Mouse (Mus musculus) hindbrain, embryonic 16.5 days (tissue): ENCODE results near the gene Rrm1. TPM values are rescaled to one million over a fixed set of nuclear protein-coding genes. Genes with fewer than 3 reads are reported as not detected.

ENCODE experiments used
- ATAC-seq: fragments of 200-750 bp; cut with Nextera tagmentation; 2 replicates; pipeline ENCODE4 v1.8.0; 2017; ENCODE audit warnings: moderate TSS enrichment, moderate library complexity
- H3K27ac ChIP-seq: fragments of 300-500 bp; sonication (generic); 2 replicates; pipeline ENCODE4 v1.5.1; 2014; ENCODE audit warnings: low read depth, mild to moderate bottlenecking, control low read depth, low read length, moderate library complexity
- H3K27me3 ChIP-seq: fragments of 300-500 bp; sonication (generic); replicated peaks from 2 replicates; pipeline ENCODE4 v1.6.1; 2014; ENCODE audit warnings: low read length; ENCODE audit not compliant: control insufficient read depth, insufficient read depth
- H3K36me3 ChIP-seq: fragments of 300-500 bp; sonication (generic); 2 replicates; pipeline ENCODE4 v1.6.1; 2014; ENCODE audit warnings: mild to moderate bottlenecking, low read length, moderate library complexity, mixed read lengths; ENCODE audit not compliant: control insufficient read depth, insufficient read depth
- H3K4me1 ChIP-seq: fragments of 300-500 bp; sonication (generic); 2 replicates; pipeline ENCODE4 v1.6.1; 2014; ENCODE audit warnings: low read depth, low read length; ENCODE audit not compliant: control insufficient read depth, insufficient read depth
- H3K4me2 ChIP-seq: fragments of 300-500 bp; sonication (generic); 2 replicates; pipeline ENCODE4 v1.6.1; 2014; ENCODE audit warnings: mild to moderate bottlenecking, low read length, control low read depth, moderate library complexity
- H3K4me3 ChIP-seq: fragments of 300-500 bp; sonication (generic); 2 replicates; pipeline ENCODE4 v1.5.1; 2014; ENCODE audit warnings: mild to moderate bottlenecking, low read length, control low read depth, moderate library complexity
- H3K9ac ChIP-seq: fragments of 300-500 bp; sonication (generic); 2 replicates; pipeline ENCODE4 v1.6.1; 2014; ENCODE audit warnings: low read depth, mild to moderate bottlenecking, control low read depth, low read length, moderate library complexity
- H3K9me3 ChIP-seq: fragments of 300-500 bp; sonication (generic); 2 replicates; pipeline ENCODE4 v1.6.1; 2014; ENCODE audit warnings: mild to moderate bottlenecking, low read length, moderate library complexity; ENCODE audit not compliant: control insufficient read depth
- WGBS: fragments of 180-500 bp; shearing (Covaris S2); extraction: QIAGEN DNeasy Blood & Tissue Kit; methylation state at CpG from one replicate; pipeline ENCODE4 v1.1.7; 2014; 5-methylcytosine and 5-hydroxymethylcytosine counted together
- polyA plus RNA-seq: library from polyadenylated mRNA; unstranded; fragments of >200 nt; fragmentation: Nextera tagmentation; extraction: Ambion mirVana; gene quantifications from 2 replicates; pipeline ENCODE4 v1.2.1, GENCODE M21; 2015

Rrm1 gene
- polyA plus RNA-seq, 1 experiment from 2014 or later = 48.8 TPM

- Histone ChIP-seq H3K36me3 (peaks cover 34% of the 10 kb centered on the region), H3K4me2 (no peak overlapping the region)
- 82% methylated on average over 5 of the region's 5 CpGs for WGBS
Observed at GRCm38 (mm10) chr7:102458618-102459380, 17.3 kb downstream of the Rrm1 start.

DNA sequence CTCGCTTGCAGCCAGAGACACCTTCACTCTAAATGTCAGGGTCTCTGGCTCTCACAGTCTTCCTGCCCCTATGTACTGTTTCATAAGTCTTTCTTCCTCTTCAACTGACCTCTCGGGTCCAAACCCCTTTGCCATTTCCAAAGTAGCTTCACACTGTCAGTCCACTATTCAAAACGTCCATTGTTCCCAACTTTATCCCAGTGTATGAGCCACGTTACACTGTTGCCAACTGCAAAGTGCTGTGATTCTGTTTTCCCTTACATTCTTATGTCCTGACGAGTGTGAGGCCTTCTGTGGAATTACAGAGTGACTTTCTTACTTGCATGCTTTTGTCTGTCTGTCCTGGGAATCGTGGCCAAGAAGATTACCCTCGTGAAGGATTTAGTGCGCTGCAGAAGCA, 26.1 kb downstream of the Rrm1 start:
- no peak for ATAC-seq
- 90% methylated on average over 8 of the region's 8 CpGs for WGBS
- H3K9me3 ChIP-seq = no peaks in the 10 kb centered on the region
- H3K4me3 ChIP-seq = no peak overlapping the region
- no peak overlapping the region for H3K27ac ChIP-seq
- peaks cover 35% of the 10 kb centered on the region for H3K36me3 ChIP-seq
- H3K4me2 ChIP-seq = no peak overlapping the region
- no peaks in the 10 kb centered on the region for H3K27me3 ChIP-seq
- H3K9ac ChIP-seq = no peak overlapping the region
- no peaks in the 10 kb centered on the region for H3K4me1 ChIP-seq

More at GRCm38 (mm10) chr7:102458618-102459380, 17.3 kb downstream of the Rrm1 start:
- Histone ChIP-seq H3K4me3 (no peak overlapping the region), H3K4me1 (no peaks in the 10 kb centered on the region), H3K27me3 (no peaks in the 10 kb centered on the region), H3K9ac (no peak overlapping the region), H3K9me3 (no peaks in the 10 kb centered on the region), H3K27ac (no peak overlapping the region)
- ATAC-seq = no peak

- no peaks in the 10 kb centered on the region for H3K27me3 ChIP-seq
Observed at GRCm38 (mm10) chr7:102472675-102473074, 31.2 kb downstream of the Rrm1 start.

DNA sequence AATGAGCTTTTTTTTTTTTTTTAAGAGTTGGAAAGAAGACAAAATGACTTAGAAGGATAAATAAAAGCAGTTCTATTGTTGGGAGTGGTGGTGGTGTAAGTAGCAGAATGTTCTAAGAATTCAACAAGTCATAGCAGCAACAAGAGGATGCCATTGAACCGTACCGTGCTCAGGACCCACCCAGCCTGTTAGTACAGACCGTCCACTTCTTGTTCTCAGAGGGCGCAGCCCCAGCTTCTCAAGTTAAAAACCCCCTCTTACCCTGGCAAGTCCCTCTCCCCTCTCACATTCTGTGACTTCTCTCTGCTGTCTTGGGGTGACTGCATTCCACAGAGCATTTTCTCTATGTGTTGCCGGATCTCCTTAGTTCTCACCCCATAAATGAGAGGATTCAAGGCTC, 35.1 kb downstream of the Rrm1 start:
- Histone ChIP-seq H3K27ac (no peak overlapping the region), H3K27me3 (no peaks in the 10 kb centered on the region), H3K4me1 (no peaks in the 10 kb centered on the region), H3K4me2 (no peak overlapping the region), H3K36me3 (no peaks in the 10 kb centered on the region), H3K4me3 (no peak overlapping the region), H3K9me3 (no peaks in the 10 kb centered on the region), H3K9ac (no peak overlapping the region)
- WGBS = over 99% methylated on average over 5 of the region's 5 CpGs
- ATAC-seq = no peak

More at GRCm38 (mm10) chr7:102472675-102473074, 31.2 kb downstream of the Rrm1 start:
- 79% methylated on average over 5 of the region's 5 CpGs for WGBS
- Histone ChIP-seq H3K4me2 (no peak overlapping the region), H3K9ac (no peak overlapping the region), H3K27ac (no peak overlapping the region), H3K4me3 (no peak overlapping the region), H3K4me1 (no peaks in the 10 kb centered on the region), H3K9me3 (no peaks in the 10 kb centered on the region), H3K36me3 (peaks cover 9% of the 10 kb centered on the region)
- no peak for ATAC-seq

- H3K4me1 ChIP-seq = no peaks in the 10 kb centered on the region
- no peak overlapping the region for H3K9ac ChIP-seq
- H3K36me3 ChIP-seq = no peaks in the 10 kb centered on the region
- no peaks in the 10 kb centered on the region for H3K9me3 ChIP-seq
- H3K27me3 ChIP-seq = no peaks in the 10 kb centered on the region
- no peak for ATAC-seq
- H3K4me3 ChIP-seq = no peak overlapping the region
- no peak overlapping the region for H3K27ac ChIP-seq
- 75% methylated on average over 11 of the region's 11 CpGs for WGBS
- no peak overlapping the region for H3K4me2 ChIP-seq
Observed at GRCm38 (mm10) chr7:102477377-102477776, 35.9 kb downstream of the Rrm1 start.

GRCm38 (mm10) chr7:102478425-102478824, 36.9 kb downstream of the Rrm1 start:
- no peaks in the 10 kb centered on the region for H3K4me1 ChIP-seq
- no peaks in the 10 kb centered on the region for H3K36me3 ChIP-seq
- no peak overlapping the region for H3K27ac ChIP-seq
- H3K9ac ChIP-seq = no peak overlapping the region
- H3K4me2 ChIP-seq = no peak overlapping the region
- no peaks in the 10 kb centered on the region for H3K9me3 ChIP-seq
- 88% methylated on average over 4 of the region's 4 CpGs for WGBS
- no peak for ATAC-seq
- no peaks in the 10 kb centered on the region for H3K27me3 ChIP-seq
- H3K4me3 ChIP-seq = no peak overlapping the region

DNA sequence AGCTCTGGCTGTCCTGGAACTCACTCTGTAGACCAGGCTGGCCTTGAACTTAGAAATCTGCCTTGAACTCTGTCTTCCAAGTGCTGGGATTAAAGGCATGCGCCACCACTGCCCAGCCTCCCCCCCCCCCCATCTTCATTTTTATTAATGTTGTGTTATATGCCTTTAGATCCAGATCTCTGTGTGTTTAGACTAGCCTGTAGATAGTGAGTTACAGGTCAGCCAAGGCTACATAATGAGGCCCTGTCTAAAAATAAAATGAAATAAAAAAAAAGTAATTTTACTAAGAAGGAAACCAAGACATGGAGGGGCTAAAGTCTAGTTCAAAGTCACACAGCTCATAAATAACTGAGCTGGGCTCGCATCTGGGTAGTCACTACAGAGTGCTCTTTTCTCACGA, 37.4 kb downstream of the Rrm1 start:
- Histone ChIP-seq H3K9ac (no peak overlapping the region), H3K36me3 (no peaks in the 10 kb centered on the region), H3K9me3 (no peaks in the 10 kb centered on the region), H3K4me3 (no peak overlapping the region), H3K27ac (no peak overlapping the region), H3K4me2 (no peak overlapping the region), H3K4me1 (no peaks in the 10 kb centered on the region), H3K27me3 (no peaks in the 10 kb centered on the region)
- WGBS = 92% methylated on average over 3 of the region's 3 CpGs
- no peak for ATAC-seq

GRCm38 (mm10) chr7:102479368-102480078, 38.0 kb downstream of the Rrm1 start:
- no peak overlapping the region for H3K27ac ChIP-seq
- H3K27me3 ChIP-seq = no peaks in the 10 kb centered on the region
- no peak for ATAC-seq
- H3K9ac ChIP-seq = no peak overlapping the region
- no peaks in the 10 kb centered on the region for H3K9me3 ChIP-seq
- no peak overlapping the region for H3K4me2 ChIP-seq
- H3K4me1 ChIP-seq = no peaks in the 10 kb centered on the region
- H3K36me3 ChIP-seq = no peaks in the 10 kb centered on the region
- WGBS = 75% methylated on average over 5 of the region's 5 CpGs
- H3K4me3 ChIP-seq = no peak overlapping the region

DNA sequence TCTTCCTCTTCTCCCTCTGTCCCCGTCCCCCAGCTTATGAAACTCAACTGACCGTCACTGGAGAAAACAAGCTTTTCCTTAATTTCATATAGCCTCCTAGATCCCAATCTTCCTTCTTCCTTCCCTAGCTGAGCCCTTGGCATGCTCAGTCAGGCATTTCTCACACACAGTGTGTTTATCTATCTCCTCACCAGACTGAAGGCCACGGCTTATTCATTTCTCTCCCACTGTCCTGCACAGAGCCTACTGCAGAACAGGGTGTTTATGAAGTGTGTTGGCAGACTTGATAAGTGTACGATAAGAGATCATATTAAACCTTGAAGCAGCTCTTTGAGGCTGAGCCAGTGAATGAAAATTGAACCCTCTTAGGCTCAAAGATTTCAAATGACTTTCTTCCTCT, 39.3 kb downstream of the Rrm1 start:
- WGBS = 91% methylated on average over 4 of the region's 4 CpGs
- no peak overlapping the region for H3K27ac ChIP-seq

More for the DNA sequence above, 39.3 kb downstream of the Rrm1 start:
- no peak overlapping the region for H3K9ac ChIP-seq
- no peak overlapping the region for H3K4me2 ChIP-seq
- H3K4me1 ChIP-seq = no peaks in the 10 kb centered on the region
- H3K4me3 ChIP-seq = no peak overlapping the region
- no peaks in the 10 kb centered on the region for H3K36me3 ChIP-seq
- H3K9me3 ChIP-seq = no peaks in the 10 kb centered on the region
- ATAC-seq = no peak
- no peaks in the 10 kb centered on the region for H3K27me3 ChIP-seq
